In the genomic region with DNA sequence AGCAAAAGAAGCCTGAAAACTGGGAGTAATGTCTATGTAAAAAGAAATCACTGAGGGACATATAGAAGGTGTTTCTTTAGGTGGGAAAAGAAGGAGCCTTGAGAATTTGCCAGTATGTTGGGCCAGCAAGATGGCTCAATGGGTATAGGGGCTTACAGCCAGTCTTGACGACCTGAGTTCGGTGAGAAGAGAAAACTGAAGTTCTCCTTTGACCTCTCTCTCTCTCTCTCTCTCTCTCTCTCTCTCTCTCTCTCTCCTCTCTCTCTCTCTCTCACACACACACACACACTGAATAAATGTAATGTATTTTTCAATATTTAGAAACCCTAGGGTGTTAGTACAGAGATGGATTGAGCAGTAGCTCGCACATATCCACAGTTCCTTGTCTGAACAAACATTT, we compare ENCODE assay signal across 23 mouse cellular contexts. TPM values are rescaled to one million over a fixed set of nuclear protein-coding genes. Genes with fewer than 3 reads are reported as not detected.
"Had no signal": no experiment of that assay in that cellular context is flagged by ENCODE, and none has a peak within 500 bp of the region (broad histone marks: within the 10 kb centered on the region; RNA-seq: fewer than 3 reads in every experiment).

No protein-coding gene starts in this region.

- H3K9ac ChIP-seq: neural tube, embryonic 13.5 days; neural tube, embryonic 15.5 days; stomach, embryonic 15.5 days had no signal

- H3K27ac ChIP-seq: neural tube, embryonic 13.5 days; neural tube, embryonic 15.5 days; stomach, embryonic 15.5 days; stomach, postnatal 0 days had no signal

- H3K27me3 ChIP-seq: neural tube, embryonic 13.5 days; neural tube, embryonic 15.5 days; stomach, embryonic 15.5 days had no signal

- H3K4me3 ChIP-seq: neural tube, embryonic 13.5 days; neural tube, embryonic 15.5 days had no signal

- H3K9me3 ChIP-seq: neural tube, embryonic 13.5 days; neural tube, embryonic 15.5 days; stomach, embryonic 15.5 days had no signal

- H3K36me3 ChIP-seq: neural tube, embryonic 13.5 days; neural tube, embryonic 15.5 days; stomach, embryonic 15.5 days had no signal

- DNase-seq: right cerebral cortex, adult 18-20 months; right cerebral cortex, postnatal 14 days; right cerebral cortex, postnatal 25 days; right cerebral cortex, postnatal 4 days; spleen, adult 18-20 months; thymus, adult 18-20 months; thymus, adult 2 months; thymus, postnatal 14 days; thymus, postnatal 25 days; thymus, postnatal 36 days; thymus, postnatal 4 days had no signal

RNA-seq across cellular contexts. Expression of a gene that starts 0.9 kb away (rescaled TPM):
- total RNA-seq: neutrophil, adult 5-6 weeks had no signal
- polyA plus RNA-seq: neural tube, embryonic 13.5 days; neural tube, embryonic 14.5 days; neural tube, embryonic 15.5 days; small intestine, adult 2 months; spleen, adult 2 months; stomach, embryonic 14.5 days; stomach, embryonic 15.5 days; stomach, embryonic 16.5 days; stomach, postnatal 0 days; thymus, adult 2 months; thymus, postnatal 0 days; urinary bladder, adult 2 months had no signal

RNA-seq across cellular contexts. Expression of a gene that starts 3.7 kb away (rescaled TPM):
- total RNA-seq: neutrophil, adult 5-6 weeks had no signal
- polyA plus RNA-seq: spleen, adult 2 months had no signal
